Mouse (Mus musculus) erythroblast, embryonic 14.5 days (primary cell): ENCODE data around the gene Wfdc1.

Source experiments
- GATA1 ChIP-seq: IDR thresholded peaks from 2 replicates; pipeline ENCODE4 v1.6.1; 2012; ENCODE audit warnings: low read length, inconsistent platforms, mixed read lengths
- TAL1 ChIP-seq: IDR thresholded peaks from 3 replicates; pipeline ENCODE4 v1.6.1; 2012; ENCODE audit warnings: low read length, inconsistent platforms, mixed read lengths

DNA sequence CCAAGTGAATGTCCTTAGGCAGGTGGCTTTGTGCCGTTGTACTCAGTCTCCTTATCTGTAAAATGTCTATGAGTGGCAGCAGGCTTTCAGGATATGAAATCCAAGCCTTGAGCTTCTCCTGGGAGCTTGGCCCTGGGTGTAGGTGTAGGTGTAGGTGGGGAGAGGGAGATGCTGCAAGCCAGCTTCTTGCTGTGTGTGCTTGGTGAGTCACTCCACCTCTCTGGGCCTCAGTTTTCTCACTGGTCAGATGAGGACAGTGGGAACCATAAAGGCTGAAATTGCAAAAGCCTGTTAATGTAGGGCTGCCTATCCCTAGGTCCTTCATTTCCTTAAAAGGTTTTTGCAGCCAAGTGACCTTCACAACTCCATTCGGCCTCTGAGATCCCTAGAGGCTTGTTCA is 30.2 kb upstream of the Wfdc1 start:
- TF ChIP-seq TAL1 = no peak
- TF ChIP-seq GATA1 = no peak
